Mouse (Mus musculus) pancreas, adult 10 weeks (tissue): ENCODE data around the gene Mlx. TPM values are rescaled to one million over a fixed set of nuclear protein-coding genes. Genes with fewer than 3 reads are reported as not detected.

Source experiments
- polyA plus RNA-seq: library from polyadenylated mRNA; stranded (reverse); fragments of 350-450 nt; fragmentation: Illumina TruSeq; extraction: RNeasy Lipid Tissue Mini Kit (QIAGEN cat#74804); gene quantifications from one replicate; pipeline ENCODE4 v1.2.3, GENCODE M21; 2015; ENCODE audit warnings: low read depth, low replicate concordance; ENCODE audit not compliant: insufficient read depth

Mlx gene
- polyA plus RNA-seq, result 13.6 TPM

GRCm38 (mm10) chr11:101086756-101087681 is at the start of gene Mlx:
Gene Mlx, plus strand, starts transcription at chr11:101087277.

DNA sequence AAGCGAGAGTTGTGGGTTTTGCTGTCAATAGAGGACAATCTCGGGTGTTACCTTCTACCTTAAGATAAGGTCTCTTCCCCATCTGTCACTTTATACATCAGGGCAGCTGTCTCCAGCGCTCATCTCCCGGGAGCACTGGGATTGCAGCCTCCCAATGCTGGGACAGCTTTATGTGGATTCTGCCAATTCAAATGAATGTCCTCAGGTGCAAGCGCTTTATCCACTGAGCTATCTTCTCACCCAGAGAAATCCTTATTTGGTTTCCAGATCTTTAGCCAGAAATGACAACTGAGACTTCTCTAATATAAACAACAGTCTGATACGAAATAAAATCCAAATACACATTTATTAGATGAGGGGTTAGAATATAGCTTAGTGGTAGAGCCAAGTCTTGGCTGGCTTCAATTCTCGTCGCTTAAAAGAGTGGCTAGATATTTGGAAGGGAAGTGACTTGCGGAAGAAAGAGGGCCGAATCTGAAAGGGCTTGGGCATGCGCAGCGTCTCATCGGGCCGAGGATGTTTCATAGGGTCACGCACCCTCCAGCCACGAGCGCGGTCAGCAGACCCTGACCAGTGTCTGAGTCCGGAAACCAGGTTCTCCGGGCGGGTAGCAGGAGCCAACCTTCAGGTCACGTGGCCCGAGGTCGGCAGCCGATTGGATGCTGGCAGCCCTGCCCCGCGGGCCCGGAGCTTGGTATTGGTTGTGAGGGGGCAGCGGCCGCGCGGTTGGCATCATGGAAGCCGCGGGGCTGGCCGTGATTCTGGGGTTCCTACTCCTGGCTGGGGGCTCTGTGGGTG is 17.5 kb upstream of the Mlx start, which contains the start of gene Naglu:
Naglu (plus strand) TSS at position 622 of the 798 bp plus-strand sequence.

DNA sequence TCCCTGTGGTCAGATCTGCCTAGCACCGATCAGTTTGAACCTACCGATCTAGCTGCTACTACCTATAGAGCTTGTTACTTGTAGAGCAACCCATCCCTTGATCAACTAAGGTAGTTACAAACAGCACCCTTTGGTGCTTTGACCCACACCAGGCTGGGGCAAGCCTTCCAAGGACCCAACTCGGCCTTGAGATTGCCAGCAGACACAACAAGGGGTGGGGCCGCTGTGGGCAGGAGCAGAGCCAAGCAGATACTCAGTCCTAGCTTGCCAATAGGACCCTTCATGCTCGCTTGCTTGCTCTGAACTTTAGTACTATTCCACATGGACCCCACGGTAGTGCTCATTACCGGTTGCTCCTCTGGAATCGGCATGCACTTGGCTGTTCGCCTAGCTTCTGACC is 9.0 kb upstream of the Mlx start, which contains the start of gene Hsd17b1:
Hsd17b1 (plus strand) TSS at position 291 of the 400 bp plus-strand sequence.

GRCm38 (mm10) chr11:101082208-101083082 is 4.6 kb upstream of the Mlx start, which contains the start of gene Coasy:
Gene Coasy, plus strand, starts transcription at chr11:101082565.

DNA sequence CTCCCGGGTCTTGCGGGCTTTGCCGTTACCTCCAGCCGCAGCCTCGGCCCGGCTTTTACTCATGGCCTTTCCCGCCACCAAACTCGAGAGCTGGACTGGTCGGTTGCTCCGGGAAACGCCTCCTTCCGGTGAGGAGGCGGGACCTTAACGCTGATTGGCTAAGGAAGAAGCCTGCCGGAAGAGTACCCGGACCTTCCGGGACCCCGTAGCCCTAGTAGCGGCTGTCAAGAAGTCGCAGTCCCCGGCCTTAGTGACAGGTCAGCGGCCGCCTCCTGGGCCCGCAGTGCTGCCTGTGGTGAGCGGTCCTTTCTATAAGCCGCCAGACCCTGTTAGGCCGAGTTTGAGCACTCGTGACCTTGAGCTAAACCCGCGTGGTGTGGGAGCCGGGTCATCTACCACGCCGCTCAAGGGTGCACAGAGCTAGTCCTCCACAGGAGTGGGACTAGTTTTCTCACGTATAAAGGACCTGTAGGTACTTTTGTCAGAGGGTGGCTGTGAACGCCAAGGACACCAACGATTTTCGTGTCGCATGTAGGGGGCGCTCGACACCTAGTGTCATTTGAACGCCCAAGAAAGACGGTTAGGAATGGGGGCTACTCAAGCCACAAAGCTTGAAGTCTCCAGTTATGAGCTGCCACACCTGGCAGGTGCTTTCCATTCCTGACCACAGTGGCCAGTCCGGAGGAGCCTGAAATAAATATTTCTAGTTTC is 8.4 kb downstream of the Mlx start, which contains the start of gene Psmc3ip:
Psmc3ip (minus strand) TSS at position 123 of the 711 bp plus-strand sequence.

DNA sequence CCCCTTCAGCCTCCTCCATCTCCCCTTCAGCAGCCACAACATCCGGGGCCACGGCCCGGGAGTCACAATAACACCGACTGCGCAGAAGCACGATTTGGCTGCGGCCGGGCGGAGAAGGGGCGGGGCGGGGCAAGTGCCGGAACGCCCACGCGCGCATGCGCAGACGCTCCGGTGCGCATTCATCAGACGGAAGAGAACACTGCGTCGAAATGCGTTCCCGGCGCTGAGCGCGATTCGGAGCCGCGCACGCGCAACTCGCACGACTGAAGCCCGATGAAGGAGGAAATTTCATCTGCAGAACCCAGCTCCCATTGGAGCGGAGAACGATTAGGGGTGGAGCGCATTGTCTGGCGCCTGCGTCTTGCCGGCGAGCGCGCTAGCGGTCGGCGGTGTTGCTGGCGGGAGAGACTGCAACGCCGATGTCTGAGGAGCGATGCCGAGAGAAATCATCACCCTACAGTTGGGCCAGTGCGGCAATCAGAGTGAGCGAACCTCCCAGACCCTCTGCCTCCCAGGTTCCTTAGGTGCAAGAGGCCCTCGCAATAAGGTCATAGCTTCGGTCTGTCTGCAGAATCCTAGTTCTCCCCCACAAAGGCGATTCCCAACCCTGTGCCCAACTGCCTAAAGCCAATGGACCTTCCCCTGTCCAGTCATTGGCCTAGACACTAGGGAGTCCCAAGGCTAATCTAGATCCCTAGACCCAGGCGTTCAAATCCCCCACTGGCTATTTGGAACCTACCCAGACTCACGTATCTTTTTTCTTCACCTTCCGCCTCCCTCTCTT is 32.9 kb downstream of the Mlx start, which contains the start of the genes Retreg3 and Tubg1:
Retreg3 (minus strand) TSS at position 133 of the 784 bp plus-strand sequence.
Tubg1 (plus strand) TSS at position 178 of the 784 bp plus-strand sequence.

Other genes starting within 250 kb of the Mlx start
- gene Stat5b, start 236.6 kb upstream of the Mlx start, polyA plus RNA-seq, result 6.7 TPM
- gene Stat5a, start 227.9 kb upstream of the Mlx start, polyA plus RNA-seq, result 3.6 TPM
- 16.6 TPM for gene Stat3, start 147.7 kb upstream of the Mlx start, polyA plus RNA-seq
- 54.5 TPM for gene Cavin1, start 116.4 kb upstream of the Mlx start, polyA plus RNA-seq
- gene Atp6v0a1, start 77.8 kb upstream of the Mlx start, polyA plus RNA-seq, result 9.5 TPM
- gene Naglu, start 17.3 kb upstream of the Mlx start, polyA plus RNA-seq, result 5.2 TPM
- gene Hsd17b1, start 8.9 kb upstream of the Mlx start, polyA plus RNA-seq, result not detected
- 12.0 TPM for gene Coasy, start 4.7 kb upstream of the Mlx start, polyA plus RNA-seq
- 0.89 TPM for gene Psmc3ip, start 8.2 kb downstream of the Mlx start, polyA plus RNA-seq
- 11.9 TPM for gene Retreg3, start 32.6 kb downstream of the Mlx start, polyA plus RNA-seq
- 7.6 TPM for gene Tubg1, start 32.7 kb downstream of the Mlx start, polyA plus RNA-seq
- gene Tubg2, start 68.6 kb downstream of the Mlx start, polyA plus RNA-seq, result 1.7 TPM
- 1.2 TPM for gene Cntnap1, start 83.2 kb downstream of the Mlx start, polyA plus RNA-seq
- gene Plekhh3, start 84.1 kb downstream of the Mlx start, polyA plus RNA-seq, result 4.4 TPM
- gene Ccr10, start 88.2 kb downstream of the Mlx start, polyA plus RNA-seq, result not detected
- gene Ezh1, start 139.2 kb downstream of the Mlx start, polyA plus RNA-seq, result 9.6 TPM
- 30.5 TPM for gene Ramp2, start 158.8 kb downstream of the Mlx start, polyA plus RNA-seq
- 32.2 TPM for gene Vps25, start 166.4 kb downstream of the Mlx start, polyA plus RNA-seq
- 4.7 TPM for gene Wnk4, start 173.3 kb downstream of the Mlx start, polyA plus RNA-seq
- not detected for gene Cntd1, start 191.7 kb downstream of the Mlx start, polyA plus RNA-seq
- gene Coa3, start 191.8 kb downstream of the Mlx start, polyA plus RNA-seq, result 56.2 TPM
- 20.4 TPM for gene Becn1, start 215.0 kb downstream of the Mlx start, polyA plus RNA-seq
- gene Psme3, start 228.9 kb downstream of the Mlx start, polyA plus RNA-seq, result 15.3 TPM
- 4.8 TPM for gene Aoc2, start 237.8 kb downstream of the Mlx start, polyA plus RNA-seq
- 8.3 TPM for gene Aoc3, start 243.3 kb downstream of the Mlx start, polyA plus RNA-seq